Mouse (Mus musculus) heart, postnatal 10 days (tissue): ENCODE measurements around the gene Dspp. TPM values are rescaled to one million over a fixed set of nuclear protein-coding genes. Genes with fewer than 3 reads are reported as not detected.

ENCODE experiments used
- DNase-seq, 2 experiments: peaks; one replicate each; pipeline ENCODE4 v3.0.0; 2021
- intact Hi-C: fragments of 180-260 bp; cut with DNase I; formaldehyde crosslinking; loops from one replicate; pipeline ENCODE4 v1.15.1; 2025
- total RNA-seq, 2 experiments: library from RNA; stranded (reverse); gene quantifications; 2 replicates each; pipeline ENCODE4 v1.2.3; 2021

The Dspp gene
- total RNA-seq, 2 experiments from 2014 or later = not detected

- intact Hi-C loops = no loop called here
Measured at GRCm38 (mm10) chr5:104187281-104187680, 16.8 kb downstream of the Dspp start.

GRCm38 (mm10) chr5:104195086-104195485, 24.6 kb downstream of the Dspp start:
- intact Hi-C loops = no loop called here
- DNase-seq = no peak

More at GRCm38 (mm10) chr5:104187281-104187680, 16.8 kb downstream of the Dspp start:
- no peak for DNase-seq

GRCm38 (mm10) chr5:104201153-104201950, 30.8 kb downstream of the Dspp start:
- intact Hi-C loops = no loop called here
- DNase-seq = peak in 1 of 2 experiments; percentile 12

GRCm38 (mm10) chr5:104202351-104202750, 31.8 kb downstream of the Dspp start, which contains the start of gene Dmp1:
Dmp1 (plus strand) TSS chr5:104202613.
- intact Hi-C loops = no loop called here
- DNase-seq = no peak

- intact Hi-C loops = loop anchor here (10.0 kb wide), 1 partner anchor 218 kb away; no protein-coding TSS in a partner anchor
- peak in 1 of 2 experiments; percentile 7 for DNase-seq
Measured at GRCm38 (mm10) chr5:104212531-104212930, 42.0 kb downstream of the Dspp start.

- intact Hi-C loops = loop anchor here (1.0 to 10.0 kb wide), 5 partner anchors 88 to 228 kb away; partner anchors contain the start of gene Gm17660
- DNase-seq = peak; percentile 34 to 69
Measured at GRCm38 (mm10) chr5:104218926-104219325, 48.4 kb downstream of the Dspp start.

GRCm38 (mm10) chr5:104224299-104224698, 53.8 kb downstream of the Dspp start:
- DNase-seq = no peak
- intact Hi-C loops = no loop called here

- intact Hi-C loops = no loop called here
- DNase-seq = no peak
Measured at GRCm38 (mm10) chr5:104224750-104225149, 54.2 kb downstream of the Dspp start.

- intact Hi-C loops = no loop called here
- DNase-seq = no peak
Measured at GRCm38 (mm10) chr5:104228497-104228896, 58.0 kb downstream of the Dspp start.

Other genes with a start within 250 kb of the Dspp start
- not detected for gene Hsd17b13, start 193.3 kb upstream of the Dspp start, total RNA-seq
- 10 to 100 TPM; 29.4 to 31.6 TPM for gene Hsd17b11, start 148.8 kb upstream of the Dspp start, total RNA-seq
- 10 to 100 TPM; 45.8 to 46.6 TPM for gene Nudt9, start 124.4 kb upstream of the Dspp start, total RNA-seq
- gene Gm17660, start 93.1 kb upstream of the Dspp start, total RNA-seq = not detected
- 100 to 1,000 TPM; 372 to 394 TPM for gene Sparcl1, start 57.0 kb upstream of the Dspp start, total RNA-seq
- gene Dmp1, start 31.9 kb downstream of the Dspp start, total RNA-seq = not detected
- not detected for gene Ibsp, start 128.5 kb downstream of the Dspp start, total RNA-seq
- gene Mepe, start 154.6 kb downstream of the Dspp start, total RNA-seq = not detected